Mouse (Mus musculus) ES-E14 (cell line): ENCODE data around the gene Gm17545.

Experiments used
- HCFC1 ChIP-seq: IDR thresholded peaks from 2 replicates; pipeline ENCODE4 v1.6.1; 2012; ENCODE audit warnings: low read length, inconsistent platforms, borderline replicate concordance; ENCODE audit not compliant: insufficient read depth
- MAFK ChIP-seq: IDR thresholded peaks from 2 replicates; pipeline ENCODE4 v1.6.1; 2014; ENCODE audit warnings: mild to moderate bottlenecking, low read depth, low read length, inconsistent platforms; ENCODE audit not compliant: insufficient read depth
- ZC3H11A ChIP-seq: IDR thresholded peaks from 2 replicates; pipeline ENCODE4 v1.6.1; 2012; ENCODE audit warnings: low read depth, mild to moderate bottlenecking, inconsistent platforms, low read length, borderline replicate concordance

DNA sequence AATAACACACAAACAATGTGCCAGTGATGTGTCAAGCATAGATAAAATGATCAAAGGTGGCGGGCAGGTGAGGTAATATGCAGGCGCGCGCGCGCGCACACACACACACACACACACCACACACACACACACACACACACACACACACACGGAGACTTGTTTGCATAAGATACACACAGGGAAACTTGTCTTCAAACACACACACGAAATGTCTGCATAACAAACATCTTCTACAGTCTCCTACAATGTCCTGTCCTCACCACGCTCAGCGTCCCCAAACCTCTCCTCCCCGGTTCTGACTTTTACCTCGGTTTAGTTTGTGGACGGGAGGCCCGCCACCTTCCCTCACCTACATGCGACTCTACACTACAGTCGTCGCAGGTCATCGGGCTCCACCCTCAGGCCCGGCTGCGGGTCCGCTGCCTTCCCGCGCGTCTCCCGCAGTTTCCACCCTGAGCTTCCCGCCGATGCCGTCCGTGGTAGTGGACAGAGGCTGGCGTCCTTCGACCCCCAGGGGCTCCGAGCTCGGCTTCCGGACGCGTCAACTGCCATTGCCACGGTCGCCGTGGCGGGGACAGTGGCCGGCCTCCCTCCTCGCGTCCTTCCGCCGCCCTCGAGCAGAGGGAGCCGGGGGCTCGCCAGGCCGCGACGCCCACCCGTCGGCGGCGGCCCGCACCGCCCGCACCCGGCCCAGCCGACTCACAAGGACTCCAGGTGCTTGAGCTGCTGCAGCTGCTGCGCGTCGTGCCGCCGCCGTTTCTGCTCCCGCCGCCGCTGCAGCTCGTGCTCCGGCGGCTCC lies 13.5 kb downstream of the Gm17545 start:
- TF ChIP-seq HCFC1 (0 out of 2 replicates have a peak, but pooled peaks have one; percentile 20), ZC3H11A (no peak), MAFK (no peak)
